Mouse (Mus musculus) gastrocnemius, postnatal 4 days (tissue): ENCODE data around the gene Gm14137. TPM values are rescaled to one million over a fixed set of nuclear protein-coding genes. Genes with fewer than 3 reads are reported as not detected.

ENCODE experiments used
- DNase-seq, 2 experiments: peaks; one replicate each; pipeline ENCODE4 v3.0.0; 2021 to 2022; ENCODE audit warnings: low spot score in 2 of 2, mixed read lengths in 2 of 2
- total RNA-seq, 2 experiments: library from RNA; stranded (reverse); gene quantifications; 2 replicates each; pipeline ENCODE4 v1.2.3; 2021

The Gm14137 gene
- total RNA-seq, 2 experiments from 2014 or later, result 0.10 TPM; not detected in 1

- no peak for DNase-seq
Measured at GRCm38 (mm10) chr2:119172446-119172845, 1.9 kb upstream of the Gm14137 start.

- DNase-seq, result peak in 1 of 2 experiments; percentile 60
Measured at GRCm38 (mm10) chr2:119172862-119173576, 1.3 kb upstream of the Gm14137 start.

DNA sequence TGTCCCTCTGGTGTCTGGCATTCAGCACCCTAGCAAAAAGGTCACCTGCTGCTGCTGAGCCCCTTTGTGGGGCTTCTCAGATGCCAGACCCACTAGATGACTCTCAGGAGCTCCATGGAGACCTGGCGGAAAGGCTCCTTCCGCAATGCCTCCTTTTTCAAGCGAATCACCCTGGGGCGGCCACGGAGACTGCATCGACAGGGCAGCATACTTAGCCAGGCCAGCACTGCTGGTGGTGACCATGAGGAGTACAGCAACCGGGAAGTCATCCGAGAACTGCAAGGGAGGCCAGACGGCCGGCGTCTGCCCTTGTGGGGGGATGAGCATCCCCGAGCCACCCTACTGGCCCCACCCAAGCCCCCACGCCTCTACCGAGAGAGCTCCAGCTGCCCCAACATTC is 557 bp downstream of the Gm14137 start:
- no peak for DNase-seq

- no peak for DNase-seq
Measured at GRCm38 (mm10) chr2:119175614-119176013, 1.3 kb downstream of the Gm14137 start.

DNA sequence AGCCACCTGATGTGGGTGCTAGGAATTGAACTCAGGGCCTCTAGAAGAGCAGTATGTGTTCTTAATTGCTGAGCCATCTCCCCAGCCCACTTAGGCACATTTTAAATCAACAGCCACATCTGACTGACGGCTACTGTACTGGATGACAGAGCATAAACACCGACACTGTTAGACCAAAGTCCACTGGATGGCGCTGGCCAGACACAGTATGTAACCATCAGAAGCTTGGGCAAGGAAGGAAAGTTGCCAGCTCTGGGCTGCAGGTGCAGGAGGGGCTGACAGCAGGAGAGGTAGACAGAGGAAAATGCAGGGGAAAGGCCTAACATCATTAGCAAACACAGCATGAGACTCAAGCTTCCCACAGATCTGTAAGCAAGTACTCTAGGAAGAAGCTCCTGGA is 2.5 kb downstream of the Gm14137 start:
- no peak for DNase-seq

DNA sequence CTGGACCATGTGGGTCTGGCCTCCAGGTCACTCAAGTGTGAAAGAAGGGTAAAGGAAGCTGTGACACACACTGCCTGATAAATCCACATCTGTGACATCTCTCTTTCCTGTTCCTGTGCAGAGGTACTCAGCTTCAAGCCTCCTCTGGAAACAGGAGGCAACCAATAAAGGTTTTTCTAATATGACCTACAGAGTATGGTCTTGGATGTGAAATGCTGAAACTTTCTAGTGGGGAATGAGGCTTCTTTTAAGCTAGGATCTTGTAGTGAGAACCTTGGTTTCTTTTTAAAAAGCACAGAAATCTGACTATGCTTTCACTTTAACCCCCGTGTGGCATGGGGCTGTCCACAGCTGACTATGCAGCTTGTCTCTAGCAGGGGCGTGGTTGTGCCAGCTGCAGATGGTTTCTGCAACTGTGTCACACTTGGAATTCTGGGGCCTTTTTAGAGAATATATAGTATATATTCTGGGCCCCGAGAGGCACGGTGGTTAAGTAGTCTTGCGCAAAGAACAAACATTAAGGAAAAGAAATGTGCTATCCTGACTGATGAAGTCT is 3.2 kb downstream of the Gm14137 start:
- no peak for DNase-seq

DNA sequence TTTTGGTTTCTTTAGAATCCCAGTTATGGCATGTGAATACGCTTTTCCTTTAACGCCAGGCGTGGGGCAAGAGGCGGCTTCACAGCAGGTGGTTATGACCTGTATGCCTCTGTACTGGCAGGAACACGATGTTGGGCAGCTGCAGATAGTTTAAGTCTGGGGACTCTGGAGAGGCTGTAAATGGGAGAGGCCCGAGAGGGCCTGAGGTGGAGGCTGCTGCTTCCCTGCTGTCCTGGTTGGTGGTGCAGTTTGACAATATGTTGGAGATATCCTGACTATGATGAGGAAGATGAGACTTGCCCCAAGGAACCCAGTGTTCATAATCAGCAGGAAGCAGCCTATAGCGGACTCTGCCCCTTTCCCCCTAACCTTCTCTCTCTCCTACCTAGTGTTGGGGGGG is 8.6 kb downstream of the Gm14137 start:
- DNase-seq, result no peak

DNA sequence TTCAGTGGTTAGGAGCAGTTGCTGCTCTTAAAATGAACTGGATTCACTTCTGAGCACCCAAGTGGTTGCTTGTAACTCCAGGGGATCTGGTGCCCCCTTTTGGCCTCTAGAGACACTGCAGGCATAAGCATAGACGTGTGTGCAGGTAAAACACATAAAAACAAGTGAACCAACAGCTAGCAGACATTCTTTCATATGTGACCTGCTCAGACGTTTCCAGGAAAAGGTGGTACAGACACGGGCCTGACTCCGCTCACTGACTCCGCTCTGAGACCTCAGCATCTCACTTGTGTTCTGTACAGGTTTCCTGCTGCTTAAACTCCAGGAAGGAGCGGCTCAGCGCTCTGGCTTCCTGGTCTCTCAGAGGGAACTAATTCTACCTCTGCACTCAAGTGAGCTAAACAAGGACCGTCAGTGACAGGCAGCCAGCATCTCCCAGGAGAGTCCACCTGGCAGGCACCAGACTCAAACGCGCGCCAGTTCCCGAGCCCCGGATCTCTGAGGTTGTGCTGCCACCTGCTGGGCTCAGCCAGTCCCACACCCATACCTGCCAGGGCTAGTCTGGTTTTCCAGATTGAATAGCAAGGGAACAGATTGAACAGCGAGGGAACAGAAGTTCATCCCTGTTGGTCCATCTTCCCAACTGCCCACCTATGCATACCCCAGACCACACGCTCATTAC is 14.9 kb downstream of the Gm14137 start:
- peak; percentile 73 to 84 for DNase-seq

DNA sequence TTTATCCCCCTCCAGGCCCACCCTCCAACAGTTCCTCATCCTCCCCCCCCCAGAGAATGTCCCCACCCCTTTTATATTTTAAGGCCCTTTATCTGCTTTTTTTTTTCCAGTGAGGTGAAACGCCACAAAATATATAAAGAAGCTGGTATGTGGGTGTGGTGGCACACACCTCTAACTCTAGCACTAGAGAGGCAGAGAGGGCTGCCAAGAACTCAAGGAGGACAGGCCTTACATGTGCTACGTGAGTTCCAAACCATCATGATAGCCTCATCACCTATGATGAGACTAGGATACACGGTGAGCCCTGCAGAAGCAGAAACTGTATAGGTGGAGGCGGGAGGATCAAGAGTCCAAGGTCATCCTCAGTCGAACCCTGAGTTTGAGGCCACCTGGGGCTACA is 16.7 kb downstream of the Gm14137 start:
- no peak for DNase-seq

DNA sequence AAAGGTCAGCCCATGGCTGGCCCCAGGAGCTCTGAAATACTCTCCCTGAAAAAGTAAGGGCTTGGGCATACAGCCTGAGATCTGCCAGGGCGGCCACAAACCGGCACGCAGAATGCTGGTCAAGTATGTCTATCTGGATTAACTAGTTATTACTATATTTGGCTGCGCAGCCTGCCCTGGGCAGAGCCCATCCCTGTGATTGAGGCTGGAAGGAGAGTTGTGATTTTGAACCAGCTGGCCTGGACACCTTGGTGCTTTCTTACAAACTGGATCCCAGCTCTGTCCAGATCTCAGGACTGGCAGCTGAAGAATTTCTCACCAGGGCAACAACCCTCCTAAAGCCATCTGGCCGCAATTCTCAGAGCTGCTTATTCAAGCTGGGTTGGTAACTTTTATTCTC is 19.8 kb downstream of the Gm14137 start:
- no peak for DNase-seq

- no peak for DNase-seq
Measured at GRCm38 (mm10) chr2:119196316-119197108, 22.2 kb downstream of the Gm14137 start.

GRCm38 (mm10) chr2:119197493-119197892 is 23.2 kb downstream of the Gm14137 start:
- no peak for DNase-seq

GRCm38 (mm10) chr2:119198049-119198448 is 23.7 kb downstream of the Gm14137 start:
- DNase-seq, result no peak

DNA sequence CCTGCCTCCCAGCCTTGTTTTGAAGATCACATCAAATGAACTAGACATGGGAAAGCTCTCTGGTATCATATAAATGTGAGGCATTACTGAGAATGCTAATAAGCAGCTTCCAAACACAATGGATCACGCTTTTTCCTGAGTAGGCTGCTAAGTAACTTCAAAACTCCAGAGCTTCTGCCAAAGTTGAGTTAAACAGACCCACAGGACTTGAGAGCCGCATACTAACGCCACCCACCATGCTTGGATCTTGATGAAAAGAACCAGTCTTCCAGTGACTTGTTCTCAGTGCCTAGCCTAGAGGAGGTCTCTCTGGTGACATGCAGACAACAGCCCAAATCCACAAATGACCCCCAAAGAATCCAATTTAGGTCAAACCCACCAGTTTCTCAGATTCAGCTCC is 24.6 kb downstream of the Gm14137 start:
- no peak for DNase-seq

GRCm38 (mm10) chr2:119202914-119203453 is 28.7 kb downstream of the Gm14137 start:
- DNase-seq, result peak in 1 of 2 experiments; percentile 39

DNA sequence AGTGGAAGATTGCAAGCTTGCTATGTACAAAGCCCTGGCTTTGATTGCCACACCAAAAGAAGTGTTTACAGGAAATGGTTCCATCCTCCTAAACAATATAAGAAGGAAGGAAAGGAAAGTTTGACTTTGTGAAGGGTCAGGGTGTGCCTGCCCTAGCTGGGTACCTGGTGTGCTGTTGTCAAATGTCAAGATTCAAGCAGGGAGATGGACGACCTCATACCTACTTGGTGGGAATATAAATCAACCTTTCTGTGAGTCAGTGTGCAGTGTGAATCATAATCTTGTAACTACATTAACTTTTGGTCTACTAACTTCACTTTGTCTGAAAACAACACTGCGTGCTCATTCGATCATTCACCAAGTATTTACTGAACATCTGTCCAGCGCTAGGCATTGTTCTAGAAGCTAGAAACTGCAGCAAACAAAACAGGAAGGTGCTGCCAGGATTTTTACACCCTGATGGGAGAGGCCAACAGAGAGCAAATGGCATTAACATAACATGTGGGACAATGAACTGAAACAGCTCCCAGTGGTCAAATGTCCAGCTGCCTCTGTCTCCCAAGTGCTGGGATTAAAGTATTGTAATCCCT is 29.7 kb downstream of the Gm14137 start:
- no peak for DNase-seq

DNA sequence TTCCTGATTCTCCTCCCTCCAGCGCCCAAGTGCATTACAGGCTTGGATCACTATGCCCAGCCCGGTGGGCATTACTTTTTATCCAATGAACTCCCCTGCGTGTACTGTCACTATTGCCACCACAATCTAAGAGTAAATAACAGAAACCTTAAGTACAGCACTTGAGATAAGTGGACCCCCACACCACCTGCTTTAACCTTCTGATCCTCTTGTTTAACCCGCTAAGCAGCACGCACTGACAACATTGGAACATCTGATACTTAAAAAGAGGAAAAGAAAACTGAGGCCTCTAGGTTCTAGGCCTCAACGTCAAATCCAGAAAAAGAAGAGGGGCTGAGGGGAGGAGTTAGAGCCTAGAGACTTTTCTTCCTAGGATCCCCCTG is 33.6 kb downstream of the Gm14137 start:
- no peak for DNase-seq

GRCm38 (mm10) chr2:119208344-119209175 is 34.3 kb downstream of the Gm14137 start, which contains the start of the genes Zfyve19 and Dnajc17:
Gene Zfyve19 (plus strand): TSS chr2:119208617.
Gene Dnajc17 (minus strand): TSS chr2:119208795.
- DNase-seq, result peak; percentile 90 to 96

GRCm38 (mm10) chr2:119209176-119209507 is 34.8 kb downstream of the Gm14137 start:
- DNase-seq, result no peak
